Mouse (Mus musculus) neural tube, embryonic 12.5 days (tissue): ENCODE measurements around the gene Rsph9. TPM values are rescaled to one million over a fixed set of nuclear protein-coding genes. Genes with fewer than 3 reads are reported as not detected.

Experiments
- ATAC-seq: fragments of 200-750 bp; cut with Nextera tagmentation; 2 replicates; pipeline ENCODE4 v1.8.0; 2017; ENCODE audit warnings: low read depth, mild to moderate bottlenecking, moderate TSS enrichment, moderate library complexity; ENCODE audit not compliant: low FRiP score
- H3K27ac ChIP-seq: fragments of 300-500 bp; sonication (generic); 2 replicates; pipeline ENCODE4 v1.5.1; 2016
- H3K27me3 ChIP-seq: fragments of 300-500 bp; sonication (generic); replicated peaks from 2 replicates; pipeline ENCODE4 v1.6.1; 2016; ENCODE audit warnings: mild to moderate bottlenecking
- H3K36me3 ChIP-seq: fragments of 300-500 bp; sonication (generic); 2 replicates; pipeline ENCODE4 v1.6.1; 2016; ENCODE audit warnings: mild to moderate bottlenecking
- H3K4me1 ChIP-seq: fragments of 300-500 bp; sonication (generic); 2 replicates; pipeline ENCODE4 v1.6.1; 2016
- H3K4me2 ChIP-seq: fragments of 300-500 bp; sonication (generic); replicated peaks from 2 replicates; pipeline ENCODE4 v1.6.1; 2016; ENCODE audit warnings: mild to moderate bottlenecking
- H3K4me3 ChIP-seq: fragments of 300-500 bp; sonication (generic); 2 replicates; pipeline ENCODE4 v1.5.1; 2016
- H3K9ac ChIP-seq: fragments of 300-500 bp; sonication (generic); 2 replicates; pipeline ENCODE4 v1.6.1; 2016; ENCODE audit warnings: mild to moderate bottlenecking
- H3K9me3 ChIP-seq: fragments of 300-500 bp; sonication (generic); 2 replicates; pipeline ENCODE4 v1.6.1; 2016; ENCODE audit warnings: mild to moderate bottlenecking
- WGBS: fragments of 180-500 bp; shearing (Covaris S2); methylation state at CpG from one replicate; pipeline ENCODE4 v1.1.7; 2016; 5-methylcytosine and 5-hydroxymethylcytosine counted together
- polyA plus RNA-seq: library from polyadenylated mRNA; unstranded; fragments of >200 nt; fragmentation: Nextera tagmentation; extraction: Ambion mirVana; gene quantifications from 2 replicates; pipeline ENCODE4 v1.2.1, GENCODE M21; 2016

Rsph9 gene
- polyA plus RNA-seq, 1 experiment from 2014 or later: 12.6 TPM

GRCm38 (mm10) chr17:46086341-46086870 is 57.6 kb downstream of the Rsph9 start:
- Histone ChIP-seq H3K9ac (no peak overlapping the region), H3K4me1 (peaks cover 23% of the 10 kb centered on the region), H3K27me3 (0 out of 2 replicates have a peak, but pooled peaks cover 2% of the 10 kb centered on the region), H3K27ac (no peak overlapping the region), H3K9me3 (no peaks in the 10 kb centered on the region), H3K4me2 (peak overlapping the region; percentile 16; the same call in 1 of the 2 replicates), H3K36me3 (no peaks in the 10 kb centered on the region), H3K4me3 (no peak overlapping the region)
- WGBS: 44% methylated on average over 17 of the region's 17 CpGs
- no peak for ATAC-seq

- no peak overlapping the region for H3K4me3 ChIP-seq
- H3K9me3 ChIP-seq: 0 out of 2 replicates have a peak, but pooled peaks cover under 1% of the 10 kb centered on the region
- H3K36me3 ChIP-seq: no peaks in the 10 kb centered on the region
- H3K4me1 ChIP-seq: peaks cover 23% of the 10 kb centered on the region
- peak; percentile 85 for ATAC-seq
- no peak overlapping the region for H3K9ac ChIP-seq
- peak overlapping the region; percentile 44 for H3K4me2 ChIP-seq
- 0 out of 2 replicates have a peak, but pooled peaks cover 2% of the 10 kb centered on the region for H3K27me3 ChIP-seq
- no peak overlapping the region; the same call in 1 of the 2 replicates for H3K27ac ChIP-seq
- WGBS: 28% methylated on average over 10 of the region's 10 CpGs
Measured at GRCm38 (mm10) chr17:46084091-46084501, 59.9 kb downstream of the Rsph9 start.

DNA sequence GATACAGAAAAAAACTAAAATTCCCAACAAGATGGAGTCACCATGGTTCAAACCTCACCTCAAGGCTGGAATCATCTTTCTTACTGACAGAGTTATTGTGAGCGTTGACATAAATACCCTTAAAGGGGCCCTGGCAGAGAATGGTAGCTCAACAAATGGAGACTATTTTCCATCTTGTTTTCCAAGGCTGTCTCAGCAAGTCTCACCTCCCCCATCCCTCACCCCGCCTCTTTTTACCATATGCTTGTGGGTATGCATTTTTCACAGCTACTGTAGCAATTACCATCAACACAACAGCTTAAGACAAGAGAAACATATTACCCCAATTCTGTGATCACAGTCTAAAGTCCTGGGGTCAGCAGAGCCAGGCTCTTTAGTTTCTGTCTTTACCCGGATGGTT is 60.6 kb downstream of the Rsph9 start:
- Histone ChIP-seq H3K27ac (no peak overlapping the region), H3K36me3 (no peaks in the 10 kb centered on the region), H3K27me3 (0 out of 2 replicates have a peak, but pooled peaks cover 2% of the 10 kb centered on the region), H3K9me3 (0 out of 2 replicates have a peak, but pooled peaks cover 3% of the 10 kb centered on the region), H3K9ac (no peak overlapping the region), H3K4me3 (no peak overlapping the region), H3K4me1 (peaks cover 23% of the 10 kb centered on the region), H3K4me2 (no peak overlapping the region)
- WGBS: 87% methylated on average over 3 of the region's 3 CpGs
- no peak for ATAC-seq

DNA sequence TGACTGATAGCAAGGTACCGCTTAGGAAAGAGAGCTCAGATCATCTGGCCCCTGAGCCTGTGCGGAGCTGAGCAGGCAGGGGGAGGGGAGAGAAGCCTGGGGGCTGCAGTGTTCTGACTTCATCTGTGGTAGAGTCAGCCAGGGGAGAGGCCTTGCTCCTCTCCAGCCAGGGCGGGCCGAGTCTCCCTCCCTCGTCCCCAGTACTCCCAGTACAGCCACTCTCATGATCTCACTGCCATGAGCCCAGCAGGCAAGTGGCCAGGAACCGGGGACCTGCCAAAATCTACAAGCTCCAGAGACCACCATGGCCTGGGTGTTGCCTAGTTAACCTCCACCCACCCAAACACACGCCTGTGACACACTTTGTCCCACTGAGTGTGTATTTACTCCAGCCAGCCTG is 62.4 kb downstream of the Rsph9 start:
- 0 out of 2 replicates have a peak, but pooled peaks cover 2% of the 10 kb centered on the region for H3K27me3 ChIP-seq
- peaks cover 21% of the 10 kb centered on the region for H3K4me1 ChIP-seq
- H3K9ac ChIP-seq: no peak overlapping the region
- 74% methylated on average over 7 of the region's 7 CpGs for WGBS
- H3K9me3 ChIP-seq: 0 out of 2 replicates have a peak, but pooled peaks cover 3% of the 10 kb centered on the region
- no peak overlapping the region for H3K4me2 ChIP-seq
- H3K4me3 ChIP-seq: no peak overlapping the region
- no peak for ATAC-seq
- H3K27ac ChIP-seq: no peak overlapping the region
- H3K36me3 ChIP-seq: no peaks in the 10 kb centered on the region

- H3K9me3 ChIP-seq: 0 out of 2 replicates have a peak, but pooled peaks cover 3% of the 10 kb centered on the region
- no peak for ATAC-seq
- H3K4me1 ChIP-seq: peaks cover 15% of the 10 kb centered on the region
- no peak overlapping the region for H3K4me2 ChIP-seq
- no peak overlapping the region for H3K27ac ChIP-seq
- no peaks in the 10 kb centered on the region for H3K36me3 ChIP-seq
- 0 out of 2 replicates have a peak, but pooled peaks cover 2% of the 10 kb centered on the region for H3K27me3 ChIP-seq
- H3K9ac ChIP-seq: no peak overlapping the region
- WGBS: 77% methylated on average over 5 of the region's 5 CpGs
- no peak overlapping the region for H3K4me3 ChIP-seq
Measured at GRCm38 (mm10) chr17:46081042-46081441, 63.0 kb downstream of the Rsph9 start.

DNA sequence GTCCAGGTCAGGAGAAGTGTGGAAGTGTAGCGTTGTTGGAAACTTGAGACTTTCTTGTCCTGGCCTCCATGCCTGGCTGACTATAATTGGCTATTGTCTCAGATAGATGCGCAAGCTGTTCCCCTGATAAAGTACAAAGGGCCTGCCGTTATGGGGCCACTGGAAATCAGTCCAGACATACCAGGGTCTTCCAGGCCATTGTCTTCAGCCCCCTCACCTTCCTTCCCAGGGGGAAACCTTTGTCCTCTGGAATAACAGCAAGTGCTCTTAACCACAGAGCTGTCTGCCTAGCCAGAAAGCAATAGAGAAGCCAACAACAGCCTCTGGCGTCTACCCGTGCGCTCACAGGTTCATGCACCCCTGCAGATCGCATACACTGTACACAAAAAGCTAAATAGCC is 63.6 kb downstream of the Rsph9 start:
- Histone ChIP-seq H3K27ac (no peak overlapping the region), H3K9ac (no peak overlapping the region), H3K27me3 (0 out of 2 replicates have a peak, but pooled peaks cover 2% of the 10 kb centered on the region), H3K9me3 (0 out of 2 replicates have a peak, but pooled peaks cover 3% of the 10 kb centered on the region), H3K4me3 (no peak overlapping the region), H3K36me3 (no peaks in the 10 kb centered on the region), H3K4me1 (peaks cover 15% of the 10 kb centered on the region), H3K4me2 (no peak overlapping the region)
- no peak for ATAC-seq
- 29% methylated on average over 7 of the region's 7 CpGs for WGBS

DNA sequence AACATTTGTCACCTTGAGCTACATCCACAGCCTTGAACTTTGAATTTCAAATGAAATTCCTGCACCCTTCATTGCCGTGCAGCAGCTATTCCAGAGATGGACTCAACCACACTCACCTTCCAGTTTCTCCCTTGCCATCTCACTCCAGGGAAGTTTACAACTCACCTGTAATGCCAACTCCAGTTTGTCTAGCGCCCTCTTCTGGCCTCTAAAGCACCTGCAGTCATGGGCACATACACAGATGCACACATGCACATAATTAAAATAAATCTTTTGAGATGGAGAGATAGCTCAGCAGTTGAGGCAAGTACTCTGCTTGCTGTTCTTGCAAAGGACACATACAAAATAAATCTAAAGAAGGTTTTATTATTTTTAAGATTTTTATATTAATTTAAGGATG is 65.0 kb downstream of the Rsph9 start:
- H3K27ac ChIP-seq: no peak overlapping the region
- H3K27me3 ChIP-seq: 0 out of 2 replicates have a peak, but pooled peaks cover 2% of the 10 kb centered on the region
- ATAC-seq: no peak
- 0 out of 2 replicates have a peak, but pooled peaks cover 3% of the 10 kb centered on the region for H3K9me3 ChIP-seq
- no peaks in the 10 kb centered on the region for H3K36me3 ChIP-seq
- H3K4me2 ChIP-seq: no peak overlapping the region
- WGBS: 74% methylated on average over 2 of the region's 2 CpGs
- H3K4me3 ChIP-seq: no peak overlapping the region
- H3K4me1 ChIP-seq: peaks cover 8% of the 10 kb centered on the region
- H3K9ac ChIP-seq: no peak overlapping the region

DNA sequence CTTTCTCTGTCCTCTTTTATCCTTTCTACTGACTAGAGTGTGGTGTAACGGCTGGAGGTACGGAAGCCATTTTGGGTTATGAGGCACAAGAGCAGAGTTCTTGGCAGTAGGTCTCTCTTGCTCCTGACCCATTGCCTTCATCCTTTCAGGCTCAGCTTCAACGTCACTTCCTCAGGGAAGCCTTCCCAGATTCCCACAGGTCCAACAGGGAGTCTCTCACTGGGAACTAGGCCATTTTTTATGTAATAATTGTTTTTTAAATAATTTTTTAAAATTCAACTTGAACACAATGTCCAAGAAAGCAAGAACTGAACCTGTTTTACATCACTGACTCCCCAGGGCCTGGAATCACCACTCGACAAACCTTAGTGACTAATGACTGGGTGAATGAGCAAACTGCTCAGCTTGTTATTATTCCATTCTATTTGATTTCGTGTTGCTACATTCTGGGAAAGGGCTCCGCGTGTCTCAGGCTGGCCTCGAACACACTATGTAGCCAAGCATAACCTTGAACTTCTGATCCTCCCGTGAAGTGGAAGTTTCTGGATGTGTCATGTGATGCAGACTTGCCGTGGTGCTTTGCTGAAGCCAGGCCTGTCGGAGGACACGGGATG is 66.0 kb downstream of the Rsph9 start:
- WGBS: 93% methylated on average over 12 of the region's 12 CpGs
- H3K4me3 ChIP-seq: no peak overlapping the region
- H3K9ac ChIP-seq: no peak overlapping the region
- no peak overlapping the region for H3K27ac ChIP-seq
- no peak overlapping the region for H3K4me2 ChIP-seq
- 0 out of 2 replicates have a peak, but pooled peaks cover 9% of the 10 kb centered on the region for H3K4me1 ChIP-seq
- H3K9me3 ChIP-seq: 0 out of 2 replicates have a peak, but pooled peaks cover 3% of the 10 kb centered on the region
- ATAC-seq: no peak
- no peaks in the 10 kb centered on the region for H3K36me3 ChIP-seq
- H3K27me3 ChIP-seq: no peaks in the 10 kb centered on the region

- 78% methylated on average over 1 of the region's 1 CpGs for WGBS
- ATAC-seq: no peak
- H3K36me3 ChIP-seq: no peaks in the 10 kb centered on the region
Measured at GRCm38 (mm10) chr17:46076260-46076551, 67.8 kb downstream of the Rsph9 start.

GRCm38 (mm10) chr17:46075551-46076259 is 68.3 kb downstream of the Rsph9 start:
- H3K9me3 ChIP-seq: 0 out of 2 replicates have a peak, but pooled peaks cover 3% of the 10 kb centered on the region
- no peak overlapping the region for H3K4me2 ChIP-seq
- H3K27me3 ChIP-seq: no peaks in the 10 kb centered on the region
- H3K4me3 ChIP-seq: no peak overlapping the region
- no peak overlapping the region for H3K27ac ChIP-seq
- no peaks in the 10 kb centered on the region for H3K36me3 ChIP-seq
- WGBS: 76% methylated on average over 5 of the region's 5 CpGs
- 0 out of 2 replicates have a peak, but pooled peaks cover 9% of the 10 kb centered on the region for H3K4me1 ChIP-seq
- no peak overlapping the region for H3K9ac ChIP-seq
- no peak for ATAC-seq

More at GRCm38 (mm10) chr17:46076260-46076551, 67.8 kb downstream of the Rsph9 start:
- 0 out of 2 replicates have a peak, but pooled peaks cover 9% of the 10 kb centered on the region for H3K4me1 ChIP-seq
- H3K4me2 ChIP-seq: no peak overlapping the region
- H3K9ac ChIP-seq: no peak overlapping the region
- H3K9me3 ChIP-seq: 0 out of 2 replicates have a peak, but pooled peaks cover 3% of the 10 kb centered on the region
- H3K27ac ChIP-seq: no peak overlapping the region
- H3K27me3 ChIP-seq: no peaks in the 10 kb centered on the region
- H3K4me3 ChIP-seq: no peak overlapping the region

DNA sequence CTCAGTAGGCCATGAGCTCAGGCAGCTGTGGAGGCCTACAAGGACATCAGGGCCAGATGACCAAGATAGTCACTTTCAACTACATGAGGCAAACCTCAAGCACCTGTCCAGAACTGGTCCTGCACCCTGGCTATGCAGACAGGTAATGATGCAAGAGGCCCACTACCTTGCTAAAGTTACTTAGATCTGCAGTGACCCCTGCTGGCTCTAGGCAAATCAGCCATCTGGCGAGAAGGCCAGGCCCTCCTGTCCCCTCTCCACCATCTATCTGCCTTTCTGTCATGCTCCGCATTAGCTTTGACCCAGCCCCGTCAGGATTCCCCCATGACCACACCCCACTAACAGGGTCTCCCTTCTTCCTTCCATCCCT is 68.9 kb downstream of the Rsph9 start:
- no peak overlapping the region for H3K4me2 ChIP-seq
- H3K27me3 ChIP-seq: no peaks in the 10 kb centered on the region
- no peaks in the 10 kb centered on the region for H3K36me3 ChIP-seq
- 0 out of 2 replicates have a peak, but pooled peaks cover 9% of the 10 kb centered on the region for H3K4me1 ChIP-seq
- no peak for ATAC-seq
- H3K9ac ChIP-seq: no peak overlapping the region
- no peak overlapping the region for H3K27ac ChIP-seq
- WGBS: 57% methylated on average over 3 of the region's 3 CpGs
- H3K9me3 ChIP-seq: 0 out of 2 replicates have a peak, but pooled peaks cover 3% of the 10 kb centered on the region
- no peak overlapping the region for H3K4me3 ChIP-seq
